Mouse (Mus musculus): Measurements from ENCODE around the gene Sorbs1.
A peak's percentile ranks its signal among the peaks of the same experiment; 100 is the strongest.

Gene Sorbs1

DNA sequence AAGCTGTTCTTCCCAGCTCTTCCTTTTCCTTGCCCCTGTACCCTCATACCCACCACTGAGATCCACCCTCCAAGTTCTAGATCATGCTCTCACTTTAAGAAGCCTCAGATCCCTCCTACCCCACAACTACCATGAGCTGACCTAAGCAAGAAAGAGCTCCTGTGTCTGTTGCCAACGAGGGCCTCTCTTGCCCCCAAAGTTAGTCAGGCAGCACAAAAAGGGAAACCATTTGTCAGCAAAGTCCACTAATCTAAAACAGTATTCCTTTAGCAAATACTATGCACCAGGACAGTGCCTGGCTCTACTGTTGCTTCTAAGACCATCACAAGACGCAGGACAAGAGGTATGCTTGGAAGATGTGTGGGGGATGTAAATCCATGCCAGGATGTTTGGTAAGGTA, 106.4 kb downstream of the Sorbs1 start:
- DNase-seq (ENCODE audit: low spot score): no peak

DNA sequence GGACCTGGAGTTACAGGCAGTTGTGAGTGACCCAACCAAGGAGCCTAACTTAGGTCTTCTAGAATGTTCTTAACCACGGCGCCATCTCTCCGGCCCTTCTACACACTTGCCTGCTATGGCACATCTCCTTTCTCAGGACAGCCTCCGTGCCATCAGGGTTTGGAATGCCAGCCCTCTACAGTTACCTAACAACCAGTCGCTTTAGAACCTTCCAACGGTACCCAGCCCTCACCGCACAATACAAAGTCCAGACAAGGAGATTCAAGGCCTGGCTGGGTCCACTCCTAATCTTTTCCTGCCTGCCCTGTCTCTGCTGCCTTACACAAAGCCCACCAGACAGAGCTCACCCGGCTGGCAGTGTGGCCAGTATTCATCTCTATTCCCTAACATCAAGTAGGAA, 106.9 kb downstream of the Sorbs1 start:
- DNase-seq (ENCODE audit: low spot score): no peak

DNA sequence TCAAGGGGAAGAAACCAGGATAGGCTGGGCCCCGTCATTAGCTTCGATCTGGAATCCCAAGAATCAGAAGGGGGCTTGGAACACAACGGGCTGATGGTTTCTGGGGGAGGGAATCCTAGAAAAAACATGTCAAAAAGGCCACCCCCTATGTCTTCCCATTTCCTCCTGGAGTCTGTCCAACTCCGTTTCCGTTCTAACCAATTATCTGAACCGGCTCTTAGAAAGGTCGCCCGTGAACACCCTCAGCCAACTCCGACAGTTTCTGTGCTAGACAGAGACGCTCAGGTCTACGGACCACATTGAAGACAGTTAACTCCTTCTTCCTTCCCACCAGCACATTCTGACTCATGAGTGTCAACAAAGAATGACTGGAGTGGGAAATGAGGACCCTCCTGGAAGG, 107.8 kb downstream of the Sorbs1 start:
- DNase-seq (ENCODE audit: low spot score): no peak

DNA sequence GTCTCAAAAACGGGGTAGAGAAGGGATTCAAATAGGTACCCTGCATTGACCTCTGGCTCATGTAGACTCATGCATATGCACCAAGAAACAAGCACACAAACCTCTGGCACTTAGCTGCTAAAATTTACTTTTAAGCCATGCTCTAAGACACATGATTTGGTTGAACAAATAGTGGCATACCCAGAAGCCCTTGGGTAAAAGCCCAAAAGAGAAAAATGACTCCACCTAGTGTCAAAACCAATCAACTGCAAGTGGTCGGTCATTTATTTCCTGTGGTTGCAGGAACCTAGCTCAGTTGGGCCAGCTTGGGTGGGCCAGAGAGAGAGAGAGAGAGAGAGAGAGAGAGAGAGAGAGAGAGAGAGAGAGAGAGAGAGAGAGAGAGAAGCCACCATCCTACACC, 109.0 kb downstream of the Sorbs1 start:
- no peak for DNase-seq (ENCODE audit: low spot score)

DNA sequence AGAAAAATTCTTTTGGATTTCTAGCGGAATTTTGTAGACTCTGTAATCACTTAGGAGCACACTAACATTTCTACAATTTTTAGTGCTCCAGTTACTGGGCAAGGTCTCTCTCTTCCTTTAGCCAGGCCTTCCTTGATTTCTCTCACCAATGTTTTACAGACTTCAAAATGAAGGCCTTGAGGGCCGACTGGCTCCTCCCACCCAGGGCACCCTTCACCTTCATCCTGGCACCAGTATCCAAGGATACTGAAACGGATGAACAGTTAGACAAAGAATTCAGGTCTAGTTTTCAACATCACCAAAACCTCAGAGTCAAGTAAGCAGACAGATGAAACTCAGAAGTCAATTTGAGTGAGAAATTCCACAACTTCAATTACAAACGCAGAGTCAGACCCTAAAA, 109.6 kb downstream of the Sorbs1 start:
- no peak for DNase-seq (ENCODE audit: low spot score)

DNA sequence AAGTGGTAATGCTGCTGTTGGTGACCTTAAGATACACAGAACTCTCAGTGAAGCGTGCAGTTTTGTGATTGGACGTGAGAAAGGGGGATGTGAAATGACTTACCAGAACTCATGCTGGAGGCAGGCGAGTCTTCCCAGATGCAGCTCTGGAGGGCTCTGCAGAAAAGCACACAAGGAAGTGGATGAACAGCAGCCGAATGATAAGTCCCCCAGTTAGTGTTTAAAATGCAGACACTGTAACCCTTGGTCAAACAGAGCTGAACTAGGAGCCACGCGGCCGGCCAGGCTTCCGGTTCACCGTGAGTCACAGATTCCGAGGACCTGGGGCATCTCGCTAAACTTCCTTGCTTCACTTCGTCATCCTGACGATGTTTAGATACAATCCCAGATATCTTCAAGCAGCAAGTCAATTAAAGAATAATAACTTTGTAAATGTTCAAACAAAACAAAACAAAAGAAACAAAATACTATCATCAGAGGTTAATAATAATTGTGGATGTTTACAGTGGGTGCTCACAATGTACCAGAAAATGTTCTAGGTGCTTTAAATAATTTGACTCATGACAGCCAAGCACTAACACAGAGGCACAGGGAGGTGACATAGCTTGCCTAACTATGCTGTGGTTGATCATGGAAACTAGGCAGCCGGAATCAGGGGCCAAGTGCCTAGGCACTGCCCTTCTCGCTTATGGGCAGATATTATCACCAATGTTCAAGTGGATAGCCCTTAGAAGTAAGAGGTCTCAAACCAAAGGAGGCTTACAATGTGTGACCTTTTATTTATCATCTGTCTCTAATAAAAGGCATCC, 111.2 kb downstream of the Sorbs1 start:
- DNase-seq (ENCODE audit: low spot score): no peak

DNA sequence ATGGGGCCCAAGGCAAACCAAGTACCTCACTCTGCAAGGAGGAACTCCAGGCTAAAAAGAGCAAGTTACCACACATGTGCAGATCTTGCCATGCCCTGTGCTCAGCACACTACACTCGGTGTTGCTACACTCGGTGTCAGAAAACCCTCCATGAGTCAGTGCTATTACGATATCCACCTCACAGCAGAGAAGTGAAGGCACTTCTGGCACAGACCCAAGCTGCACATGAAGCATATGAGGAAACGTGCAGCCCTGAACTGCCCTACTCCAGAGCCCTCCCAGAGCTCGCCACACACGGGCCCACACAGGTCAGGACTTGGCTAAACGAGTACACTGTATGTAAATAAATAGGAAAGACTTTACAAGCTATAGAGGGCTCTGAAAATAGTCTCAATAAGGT, 112.4 kb downstream of the Sorbs1 start:
- no peak for DNase-seq (ENCODE audit: low spot score)

DNA sequence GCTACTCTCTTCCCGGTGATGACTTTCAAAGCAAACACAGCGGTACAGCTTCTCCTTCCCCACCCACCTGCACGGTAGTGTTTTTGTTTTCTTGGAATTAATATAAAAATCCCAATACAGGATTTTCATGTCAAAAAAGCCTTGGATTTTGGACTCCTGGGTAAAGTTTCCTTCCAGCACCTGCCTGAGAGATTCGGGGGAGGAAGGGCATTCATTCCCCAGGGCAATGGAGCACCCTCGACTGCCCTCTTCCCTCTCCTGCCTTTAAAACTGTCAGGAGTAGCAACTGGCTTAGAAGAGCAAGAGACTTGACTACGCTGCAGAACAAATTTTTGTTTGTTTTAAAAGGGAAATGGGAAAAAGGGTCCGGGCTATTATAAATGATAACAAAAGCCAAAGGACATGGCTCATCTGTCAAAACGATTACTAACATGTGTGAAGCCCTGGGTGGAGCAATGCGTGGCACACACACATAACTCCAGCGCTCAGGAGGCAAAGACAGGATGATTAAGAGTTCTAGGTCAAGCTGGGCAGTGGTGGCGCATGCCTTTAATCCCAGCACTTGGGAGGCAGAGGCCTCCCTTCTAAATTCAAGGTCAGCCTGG, 113.1 kb downstream of the Sorbs1 start:
- no peak for DNase-seq (ENCODE audit: low spot score)

DNA sequence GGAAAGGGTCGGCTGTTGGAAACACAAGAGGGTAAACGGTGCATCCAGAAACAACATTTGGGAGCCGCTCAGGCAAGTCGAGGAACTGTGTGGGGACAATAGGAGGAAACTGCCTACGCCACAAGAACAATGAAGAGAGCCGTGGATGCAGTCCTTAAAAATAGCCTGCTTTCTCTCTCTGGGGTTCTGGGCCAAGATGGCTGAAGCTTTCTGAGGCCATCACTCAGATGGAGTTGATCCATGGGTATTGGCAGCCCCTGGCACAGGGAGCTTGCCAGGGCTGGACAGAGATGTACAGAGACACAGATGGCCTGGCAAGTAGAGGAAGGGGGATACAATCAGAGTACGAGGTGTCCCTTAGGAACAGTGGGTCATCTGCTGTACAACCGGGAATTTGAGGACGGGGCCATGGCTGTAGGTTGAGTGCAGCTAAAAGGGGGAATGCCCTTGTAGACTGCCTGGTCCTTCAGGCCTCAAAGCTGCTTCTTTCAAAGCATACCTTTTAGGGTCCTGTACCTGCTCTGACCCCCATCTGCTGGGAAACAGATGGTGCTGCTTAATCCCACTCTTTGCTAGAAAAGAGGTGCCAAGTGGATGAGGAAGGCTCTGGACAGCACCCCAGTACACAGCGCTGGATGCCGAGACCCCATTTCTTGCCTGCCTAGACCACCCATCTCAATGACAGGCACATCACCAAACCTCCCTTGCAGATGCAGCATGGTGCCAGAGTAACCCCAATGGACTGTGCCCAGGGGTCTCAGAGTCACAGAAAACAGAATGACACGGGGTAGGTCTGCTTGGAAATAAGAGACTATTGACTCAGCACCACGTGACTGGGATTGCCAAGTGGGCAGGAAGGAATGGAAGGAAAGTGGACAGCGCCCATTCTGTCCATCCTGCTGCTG, 117.6 kb downstream of the Sorbs1 start:
- DNase-seq (ENCODE audit: low spot score): no peak

DNA sequence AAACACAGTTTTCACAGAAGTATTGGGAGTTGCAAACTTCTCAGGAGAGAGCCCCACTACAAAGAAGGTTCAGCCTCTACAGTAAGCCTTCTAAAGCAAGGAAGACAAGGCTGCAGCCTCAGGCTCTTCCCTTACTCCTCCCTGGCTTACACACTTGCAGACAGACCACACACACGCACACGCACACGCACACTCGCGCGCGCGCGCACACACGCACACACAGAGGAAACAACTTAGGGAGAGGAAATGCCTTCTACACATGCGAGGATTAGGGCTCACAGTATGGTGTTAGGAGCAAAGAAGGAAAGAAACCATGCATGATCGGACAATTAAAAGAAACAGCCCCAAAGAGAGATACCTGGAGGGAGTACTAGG, 118.3 kb downstream of the Sorbs1 start:
- DNase-seq (ENCODE audit: low spot score): no peak

DNA sequence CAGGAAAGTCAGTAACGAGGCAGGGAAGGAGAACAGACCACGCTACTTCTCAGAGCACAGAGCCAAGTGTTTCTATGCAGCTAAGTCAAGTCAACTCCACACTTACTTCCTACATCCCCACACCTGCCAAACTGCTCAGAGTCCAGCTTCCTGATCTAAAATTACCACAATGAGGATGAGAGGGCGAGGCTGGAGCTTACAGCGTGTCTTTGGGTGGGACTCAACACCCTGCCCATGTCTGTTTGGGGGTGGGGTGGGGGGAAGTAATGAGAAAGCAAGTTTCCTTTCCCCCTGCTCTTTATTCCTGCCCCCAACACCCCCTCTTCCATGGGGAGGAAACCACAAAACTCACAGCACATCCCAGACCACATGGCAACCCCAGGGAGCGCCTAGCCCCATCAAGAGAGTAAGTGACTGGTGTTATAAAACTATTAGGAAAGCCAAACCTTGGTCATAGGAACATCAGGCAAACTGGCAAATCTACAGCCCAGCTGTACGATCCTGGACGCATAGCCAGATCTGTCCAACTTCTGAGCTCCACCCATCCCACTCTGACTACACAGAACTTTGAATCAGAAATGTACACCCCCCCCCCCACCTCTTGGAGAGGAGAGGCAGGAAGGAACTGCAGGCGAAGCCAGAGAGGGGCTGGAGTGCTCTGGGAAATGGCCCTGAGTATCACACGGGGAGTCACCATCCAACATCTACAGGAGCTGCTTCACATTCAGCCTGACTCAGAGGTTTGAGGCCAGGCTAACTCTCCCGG, 118.8 kb downstream of the Sorbs1 start:
- no peak for DNase-seq (ENCODE audit: low spot score)

DNA sequence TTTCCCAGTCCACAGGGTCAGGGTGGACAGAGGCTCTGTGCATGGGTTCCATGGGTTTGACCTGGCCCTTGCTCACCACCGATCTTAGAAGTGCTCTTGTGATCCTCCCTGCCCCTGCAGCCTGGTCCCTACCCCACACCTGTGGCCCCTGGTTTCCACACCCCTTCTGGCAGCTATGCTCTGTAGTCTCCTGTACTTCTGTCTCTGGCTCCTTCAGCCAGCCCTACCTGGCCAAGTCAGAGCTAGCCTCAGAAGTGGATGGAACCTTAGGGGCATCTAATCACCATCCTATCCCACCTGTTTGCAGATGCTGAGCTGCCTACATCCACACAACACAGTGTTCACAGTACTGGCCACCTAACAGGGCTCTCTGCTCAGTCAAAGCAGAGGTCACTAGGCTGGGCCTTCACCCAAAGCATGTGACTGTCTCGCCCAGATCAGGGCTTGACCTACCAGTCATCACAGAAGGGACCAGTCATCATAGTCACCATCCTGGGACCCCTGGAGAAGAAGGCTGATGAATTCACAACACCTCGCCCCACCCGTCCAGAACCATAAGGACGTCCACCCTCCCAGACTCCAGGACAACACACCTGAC, 120.7 kb downstream of the Sorbs1 start:
- DNase-seq (ENCODE audit: low spot score): no peak

DNA sequence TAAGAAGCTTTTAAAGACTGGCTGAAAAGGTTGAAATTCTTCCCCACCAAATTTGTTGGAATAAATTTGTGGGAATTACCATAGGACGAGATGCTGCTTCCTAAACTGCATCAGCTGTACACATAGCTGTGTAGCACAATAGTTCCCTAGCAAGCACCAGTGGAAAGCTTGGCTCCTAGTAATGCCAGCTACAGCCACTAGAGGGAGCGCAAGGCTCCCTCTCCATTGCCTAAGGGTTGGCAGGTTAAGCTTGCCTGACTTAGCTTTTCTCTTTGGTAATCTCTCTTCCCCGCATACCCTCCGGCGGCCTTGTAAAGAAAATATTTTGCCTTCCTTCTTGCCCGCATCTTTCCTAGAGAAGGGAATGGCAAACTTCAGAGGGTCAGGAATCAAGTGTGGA, 122.1 kb downstream of the Sorbs1 start:
- peak; percentile 92 for DNase-seq (ENCODE audit: low spot score)

DNA sequence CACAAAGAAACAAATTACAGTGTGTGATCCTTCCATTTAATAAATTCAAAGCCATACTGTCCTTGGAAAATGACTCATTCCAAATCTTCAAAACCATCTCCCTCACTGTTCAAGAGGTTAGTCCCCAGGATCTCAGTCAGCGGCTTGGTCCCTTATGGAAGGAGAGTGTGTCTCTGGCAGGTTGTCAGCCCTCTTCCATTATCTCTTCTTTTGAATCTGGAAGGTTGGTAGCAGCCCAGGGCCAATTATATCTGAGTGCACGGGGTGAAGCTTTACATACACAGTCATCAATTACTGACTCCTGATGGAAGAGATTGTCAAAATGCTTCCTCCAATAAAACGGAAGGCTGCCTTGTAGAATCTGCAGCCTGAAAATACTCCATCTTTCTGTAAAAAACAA, 126.7 kb downstream of the Sorbs1 start:
- DNase-seq (ENCODE audit: low spot score): no peak

DNA sequence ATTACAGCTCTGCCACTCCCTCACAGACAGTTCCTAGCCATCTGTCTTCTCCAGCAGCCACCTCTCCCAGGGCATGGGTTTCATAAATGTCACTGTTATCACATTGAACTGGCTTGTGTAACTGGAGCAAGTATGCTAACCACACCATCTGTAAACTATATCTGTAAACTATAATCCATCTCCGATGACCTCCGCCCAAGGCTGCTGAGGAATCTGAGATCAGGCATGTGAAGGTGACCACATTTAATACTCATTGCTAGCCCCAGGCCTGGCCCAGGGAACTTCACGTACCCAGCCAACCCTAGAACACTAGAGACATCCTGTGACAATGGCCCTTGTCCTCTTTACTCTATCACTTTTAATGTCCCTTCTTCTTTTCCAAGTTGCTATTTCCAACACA, 128.2 kb downstream of the Sorbs1 start:
- no peak for DNase-seq (ENCODE audit: low spot score)

DNA sequence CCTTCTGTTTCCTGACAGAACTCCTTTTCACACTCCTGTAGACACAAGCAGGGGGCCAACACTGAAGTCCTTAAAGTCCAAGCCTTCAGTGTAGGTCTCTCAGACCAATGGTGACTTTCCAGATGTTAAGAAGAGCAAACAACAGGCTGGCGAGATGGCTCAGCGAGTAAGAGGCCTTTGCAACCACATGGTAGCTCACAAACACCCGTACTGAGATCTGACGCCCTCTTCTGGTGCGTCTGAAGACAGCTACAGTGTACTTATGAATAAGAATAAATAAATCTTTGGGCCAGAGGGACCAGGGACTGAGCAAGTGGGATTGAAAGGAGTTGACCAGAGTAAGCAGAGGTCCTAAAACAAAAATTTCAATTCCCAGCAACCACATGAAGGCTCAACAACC, 129.6 kb downstream of the Sorbs1 start:
- DNase-seq (ENCODE audit: low spot score): peak; percentile 17

DNA sequence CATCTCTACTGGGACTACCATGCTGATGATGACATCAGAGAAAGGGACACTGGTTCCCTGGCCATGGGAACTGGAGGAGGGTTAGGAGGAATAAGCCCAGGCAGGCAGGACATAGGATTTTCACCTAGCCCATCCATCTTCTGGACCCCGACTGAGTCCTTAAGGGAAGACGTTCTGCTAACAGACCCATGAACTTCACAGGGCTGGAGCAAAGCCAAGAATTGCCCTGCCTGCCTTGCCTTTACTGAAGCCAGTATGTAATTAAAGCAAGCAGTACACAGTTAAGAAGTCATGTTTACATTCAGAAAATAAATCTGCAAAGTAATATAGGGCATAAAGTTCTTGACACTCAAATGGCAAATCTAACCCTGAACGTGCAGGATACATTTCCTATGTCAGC, 132.9 kb downstream of the Sorbs1 start:
- no peak for DNase-seq (ENCODE audit: low spot score)

DNA sequence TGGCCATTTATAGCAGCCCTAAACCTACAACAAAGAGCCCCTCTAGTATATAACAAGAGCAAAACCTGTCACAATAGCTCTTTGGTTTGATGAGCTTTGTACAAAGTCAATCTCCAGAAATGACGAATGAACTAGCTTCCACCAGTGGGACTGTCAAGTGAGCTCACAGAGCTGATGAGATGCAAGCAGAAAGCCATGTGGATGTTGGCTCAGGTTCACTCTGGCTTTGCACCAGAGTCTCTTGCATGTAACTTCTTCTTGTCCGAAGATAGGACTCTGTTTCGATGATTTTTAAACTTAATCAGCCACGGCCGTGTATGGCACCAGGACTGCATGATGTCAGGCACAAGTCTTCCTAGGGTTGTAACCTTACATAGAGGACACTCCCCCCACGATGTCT, 133.6 kb downstream of the Sorbs1 start:
- no peak for DNase-seq (ENCODE audit: low spot score)

DNA sequence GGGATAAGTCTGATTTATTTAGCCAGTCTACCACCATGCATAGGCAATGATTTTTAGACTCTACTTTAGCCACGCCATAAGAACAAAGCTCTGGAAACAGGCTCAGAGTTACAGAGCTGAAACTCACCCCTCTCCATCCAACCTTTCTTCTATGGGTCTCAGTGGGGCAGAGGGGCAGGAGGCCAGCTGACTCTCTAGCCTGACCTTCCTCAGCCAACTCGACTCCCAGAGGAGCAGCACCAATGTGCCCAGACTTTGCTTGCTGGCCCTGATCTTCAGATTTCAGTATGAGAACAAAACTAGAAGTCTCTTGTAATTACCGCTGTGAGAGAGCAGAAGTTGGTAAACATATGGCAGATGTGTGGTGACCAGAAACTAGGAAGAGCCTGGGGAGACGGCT, 134.5 kb downstream of the Sorbs1 start:
- DNase-seq (ENCODE audit: low spot score): no peak

DNA sequence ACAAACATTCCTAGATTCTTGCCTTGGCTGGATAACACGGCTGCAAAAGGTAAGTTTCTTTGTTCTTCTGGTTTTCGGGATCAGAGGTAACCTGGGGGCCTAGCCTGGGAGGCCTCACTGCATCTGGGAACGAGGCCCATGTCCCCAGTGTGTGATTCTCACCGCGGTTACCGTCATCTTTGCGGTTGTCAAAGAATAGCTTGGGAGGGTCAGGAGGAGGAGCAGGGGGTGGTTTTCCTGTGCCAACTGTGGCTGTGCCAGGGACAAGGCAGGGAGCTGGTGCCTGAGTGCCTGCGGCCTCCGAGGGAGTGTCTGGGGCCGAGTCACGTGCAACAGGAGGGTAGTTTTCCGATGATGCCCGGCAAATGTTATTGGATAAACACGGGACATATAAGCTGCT, 135.9 kb downstream of the Sorbs1 start:
- no peak for DNase-seq (ENCODE audit: low spot score)

DNA sequence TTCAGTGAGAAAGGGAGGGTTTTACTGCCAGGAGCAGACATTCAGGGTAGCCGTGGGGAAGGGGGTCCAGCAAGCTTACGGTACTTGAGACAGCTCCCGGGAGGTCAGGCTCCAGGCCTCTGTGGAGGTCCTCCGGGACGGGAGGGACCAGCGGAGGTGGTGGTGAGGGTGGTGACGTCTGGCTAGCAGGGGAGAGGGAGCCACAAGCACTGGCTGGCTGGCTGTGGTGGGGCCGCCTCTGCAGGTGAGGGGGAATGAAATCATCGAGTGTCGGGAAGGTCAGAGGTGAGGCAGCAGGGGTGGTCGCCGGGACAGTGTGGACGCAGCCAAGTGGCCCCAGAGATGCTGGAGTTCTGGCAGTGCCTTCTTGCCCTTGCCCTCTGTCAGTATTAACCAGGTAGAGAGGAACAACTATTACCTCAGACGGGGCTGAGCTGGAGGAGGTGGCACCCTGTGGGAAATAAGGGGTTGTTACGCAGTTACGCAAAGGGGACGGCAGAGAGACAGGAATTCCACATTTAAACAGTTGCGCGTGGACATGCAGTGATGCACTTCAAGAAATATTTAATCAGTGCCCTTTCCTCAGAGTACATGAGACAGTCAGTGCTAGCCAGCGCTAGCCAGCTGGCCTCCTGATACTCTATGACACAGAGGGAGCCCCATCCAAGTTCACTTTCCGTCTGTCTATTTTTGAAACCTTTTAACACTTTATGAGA, 136.9 kb downstream of the Sorbs1 start:
- no peak for DNase-seq (ENCODE audit: low spot score)

All from retina, embryonic 14.5 days (tissue).